Comparison of ENCODE assay signal across 9 mouse cellular contexts in the genomic region with DNA sequence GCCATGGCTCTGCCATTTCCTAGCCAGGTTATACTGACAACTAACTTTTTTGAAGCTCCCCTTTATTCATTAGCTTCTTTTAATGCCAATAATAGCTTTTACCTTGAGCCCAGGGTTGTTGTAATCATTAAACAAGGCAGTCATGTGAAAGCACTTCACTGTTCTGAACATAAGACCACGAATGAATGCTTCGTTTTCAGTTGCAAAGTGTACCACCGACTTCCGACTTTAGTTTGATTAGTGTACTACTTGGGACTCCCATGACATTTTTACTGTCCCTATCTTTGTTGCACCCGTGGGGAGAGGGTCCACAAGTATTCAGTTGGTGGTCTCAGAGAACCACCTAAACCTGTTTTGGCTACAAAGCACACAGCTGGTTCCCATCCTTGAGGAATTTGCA. TPM values are rescaled to one million over a fixed set of nuclear protein-coding genes. Genes with fewer than 3 reads are reported as not detected.
DNase-seq lines count a peak whose midpoint lies in the region; ATAC-seq lines count a peak whose summit lies in the region.
"Had no signal": no experiment of that assay in that cellular context is flagged by ENCODE, and none has a peak within 500 bp of the region (broad histone marks: within the 10 kb centered on the region; RNA-seq: fewer than 3 reads in every experiment).

No protein-coding gene starts in this region.

- no peak for DNase-seq in heart, embryonic 10.5 days (ENCODE audit: low spot score)
- no peak for DNase-seq in heart, postnatal 14 days
- no peak for DNase-seq in midbrain, embryonic 14.5 days
- no peak for DNase-seq in spleen, postnatal 14 days (ENCODE audit: low spot score in 2 of 2)
- no peak for DNase-seq in layer of hippocampus, postnatal 14 days (ENCODE audit: low spot score in 2 of 2)
- DNase-seq in ovary, adult 18-20 months (ENCODE audit: low spot score), result no peak
- DNase-seq: adrenal gland, adult 8-10 months had no signal

- peak overlapping the region; percentile 98 for H3K4me3 ChIP-seq in heart, embryonic 10.5 days
- peak overlapping the region; percentile 96; the same call in 1 of the 2 replicates for H3K4me3 ChIP-seq in forebrain, embryonic 13.5 days
- H3K4me3 ChIP-seq in kidney, embryonic 15.5 days (replicated peaks), result peak overlapping the region; percentile 93
- H3K4me3 ChIP-seq in midbrain, embryonic 14.5 days (replicated peaks; ENCODE audit: low read depth, low read length), result peak overlapping the region; percentile 98; the same call in 1 of the 2 replicates

- no peaks in the 10 kb centered on the region for H3K36me3 ChIP-seq in heart, embryonic 10.5 days
- no peaks in the 10 kb centered on the region for H3K36me3 ChIP-seq in forebrain, embryonic 13.5 days (ENCODE audit: poor library complexity, severe bottlenecking)
- H3K36me3 ChIP-seq in kidney, embryonic 15.5 days, result no peaks in the 10 kb centered on the region
- H3K36me3 ChIP-seq in midbrain, embryonic 14.5 days (ENCODE audit: control insufficient read depth, insufficient read depth, low read length), result no peaks in the 10 kb centered on the region

- peaks cover 33% of the 10 kb centered on the region for H3K4me1 ChIP-seq in heart, embryonic 10.5 days
- peaks cover 27% of the 10 kb centered on the region for H3K4me1 ChIP-seq in forebrain, embryonic 13.5 days
- peaks cover 25% of the 10 kb centered on the region for H3K4me1 ChIP-seq in kidney, embryonic 15.5 days
- peaks cover 11% of the 10 kb centered on the region; the same call in 1 of the 2 replicates for H3K4me1 ChIP-seq in midbrain, embryonic 14.5 days (ENCODE audit: control insufficient read depth, insufficient read depth, low read length)

- peak overlapping the region; percentile 100; the same call in 1 of the 2 replicates for H3K27ac ChIP-seq in heart, embryonic 10.5 days
- no peak overlapping the region for H3K27ac ChIP-seq in forebrain, embryonic 13.5 days
- H3K27ac ChIP-seq in kidney, embryonic 15.5 days, result peak overlapping the region; percentile 99
- no peak overlapping the region for H3K27ac ChIP-seq in midbrain, embryonic 14.5 days (replicated peaks; ENCODE audit: low read depth, low read length)

- ATAC-seq in forebrain, embryonic 13.5 days, result no peak
- no peak for ATAC-seq in kidney, embryonic 15.5 days (replicated peaks; ENCODE audit: low FRiP score)
- ATAC-seq in midbrain, embryonic 14.5 days (ENCODE audit: low FRiP score, low TSS enrichment), result no peak

- H3K9ac ChIP-seq in forebrain, embryonic 13.5 days, result peak overlapping the region; percentile 97; the same call in 1 of the 2 replicates
- peak overlapping the region; percentile 99; the same call in 1 of the 2 replicates for H3K9ac ChIP-seq in kidney, embryonic 15.5 days
- no peak overlapping the region for H3K9ac ChIP-seq in midbrain, embryonic 14.5 days (replicated peaks; ENCODE audit: low read length)

- no peaks in the 10 kb centered on the region for H3K27me3 ChIP-seq in heart, embryonic 10.5 days (ENCODE audit: insufficient read depth, poor library complexity, severe bottlenecking)
- H3K27me3 ChIP-seq in forebrain, embryonic 13.5 days, result no peaks in the 10 kb centered on the region
- no peaks in the 10 kb centered on the region for H3K27me3 ChIP-seq in kidney, embryonic 15.5 days
- no peaks in the 10 kb centered on the region for H3K27me3 ChIP-seq in midbrain, embryonic 14.5 days (ENCODE audit: control insufficient read depth, insufficient read depth, low read length)

- peak overlapping the region; percentile 57 for H3K4me2 ChIP-seq in forebrain, embryonic 13.5 days
- peak overlapping the region; percentile 63 for H3K4me2 ChIP-seq in kidney, embryonic 15.5 days
- peak overlapping the region; percentile 61 for H3K4me2 ChIP-seq in midbrain, embryonic 14.5 days (ENCODE audit: low read length)

- intact Hi-C loops in heart, postnatal 14 days (cut with DNase I), result loop anchor here (2.0 kb wide), 1 partner anchor 56 kb away; no protein-coding TSS in a partner anchor

- H3K9me3 ChIP-seq in heart, embryonic 10.5 days, result no peaks in the 10 kb centered on the region
- no peaks in the 10 kb centered on the region for H3K9me3 ChIP-seq in forebrain, embryonic 13.5 days (replicated peaks)
- H3K9me3 ChIP-seq in kidney, embryonic 15.5 days (replicated peaks), result no peaks in the 10 kb centered on the region
- H3K9me3 ChIP-seq in midbrain, embryonic 14.5 days (ENCODE audit: control insufficient read depth, low read length), result no peaks in the 10 kb centered on the region

- 18% methylated on average over 5 of the region's 5 CpGs for WGBS in heart, embryonic 10.5 days
- WGBS in forebrain, embryonic 13.5 days, result 20% methylated on average over 5 of the region's 5 CpGs
- WGBS in kidney, embryonic 15.5 days, result 19% methylated on average over 5 of the region's 5 CpGs
- WGBS in midbrain, embryonic 14.5 days, result 40% methylated on average over 5 of the region's 5 CpGs

RNA-seq across cellular contexts. Expression of a gene that starts 0.3 kb away (rescaled TPM):
- 172 and 176 TPM in 2 replicates for polyA plus RNA-seq in heart, embryonic 10.5 days (2016; fragmentation: Nextera tagmentation; extraction: Ambion mirVana)
- total RNA-seq in heart, postnatal 14 days (2021), result 10 to 100 TPM; 94.3 to 96.8 TPM
- 137 and 148 TPM in 2 replicates for polyA plus RNA-seq in forebrain, embryonic 13.5 days (2015; fragmentation: Nextera tagmentation; extraction: Ambion mirVana)
- polyA plus RNA-seq in kidney, embryonic 15.5 days (2015; fragmentation: Nextera tagmentation; extraction: Ambion mirVana), result 119 and 131 TPM in 2 replicates
- polyA plus RNA-seq in midbrain, embryonic 14.5 days (2014; fragmentation: Nextera tagmentation; extraction: Ambion mirVana), result 79.8 and 114 TPM in 2 replicates
- 10 to 100 TPM; 59.7 to 67.2 TPM for total RNA-seq in layer of hippocampus, postnatal 14 days (2021)

Comparison
In these comparisons a context has a peak if more than half of its experiments do, and no peak if none do; other contexts are left out.
1. H3K27ac ChIP-seq: peak in heart, embryonic 10.5 days (single experiment) and kidney, embryonic 15.5 days (single experiment); none in forebrain, embryonic 13.5 days (single experiment) and midbrain, embryonic 14.5 days (single experiment).
2. Peak in every context shown above with its lines, with median percentiles within 50 percentile points of each other: H3K4me3 ChIP-seq and H3K4me2 ChIP-seq.